Mouse (Mus musculus): ENCODE results near the gene Zfyve28.

- peak; percentile 62 for TF ChIP-seq CTCF (IDR thresholded peaks at IDR 0.05; ENCODE audit: low read depth)
- TF ChIP-seq EP300 (IDR thresholded peaks at IDR 0.05; ENCODE audit: low read depth), result no peak
Measured at GRCm38 (mm10) chr5:34191843-34192242, 96.4 kb downstream of the Zfyve28 start.
